Mouse (Mus musculus): Measurements from ENCODE around the gene Rufy1. TPM values are rescaled to one million over a fixed set of nuclear protein-coding genes. Genes with fewer than 3 reads are reported as not detected.

The Rufy1 gene
- polyA plus RNA-seq, 1 experiment from 2014 or later, result 28.0 TPM

DNA sequence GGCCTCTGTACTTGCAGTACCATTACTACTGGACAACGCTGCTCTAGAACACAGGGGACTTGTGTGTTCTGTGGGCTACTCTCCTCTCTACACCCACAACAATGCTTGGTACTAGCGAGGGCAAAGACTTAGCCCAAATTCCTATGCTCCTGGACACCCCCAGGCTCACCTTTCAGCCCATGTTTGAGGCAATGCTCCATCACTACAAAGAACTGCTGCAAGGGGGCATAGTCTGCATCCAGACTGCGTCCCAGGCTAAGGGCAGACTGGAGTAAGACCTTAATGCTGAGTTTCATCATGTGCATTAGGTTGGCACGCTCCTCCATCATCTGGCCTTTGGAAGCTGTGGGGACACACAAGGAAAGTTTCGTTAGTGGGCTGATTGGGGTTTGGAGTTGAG is 9.5 kb downstream of the Rufy1 start:
- Histone ChIP-seq H3K27me3 (no peaks in the 10 kb centered on the region), H3K4me2 (peak overlapping the region; percentile 67), H3K4me1 (peaks cover 7% of the 10 kb centered on the region), H3K9me3 (replicated peaks) (no peaks in the 10 kb centered on the region), H3K27ac (no peak overlapping the region; the same call in none of the 2 replicates), H3K36me3 (ENCODE audit: poor library complexity, severe bottlenecking) (peaks cover 24% of the 10 kb centered on the region), H3K4me3 (peak overlapping the region; percentile 40), H3K9ac (peak overlapping the region; percentile 52; the same call in 1 of the 2 replicates)
- 39% methylated on average over 5 of the region's 5 CpGs for WGBS
- ATAC-seq, result no peak; the same call in 1 of the 2 replicates

DNA sequence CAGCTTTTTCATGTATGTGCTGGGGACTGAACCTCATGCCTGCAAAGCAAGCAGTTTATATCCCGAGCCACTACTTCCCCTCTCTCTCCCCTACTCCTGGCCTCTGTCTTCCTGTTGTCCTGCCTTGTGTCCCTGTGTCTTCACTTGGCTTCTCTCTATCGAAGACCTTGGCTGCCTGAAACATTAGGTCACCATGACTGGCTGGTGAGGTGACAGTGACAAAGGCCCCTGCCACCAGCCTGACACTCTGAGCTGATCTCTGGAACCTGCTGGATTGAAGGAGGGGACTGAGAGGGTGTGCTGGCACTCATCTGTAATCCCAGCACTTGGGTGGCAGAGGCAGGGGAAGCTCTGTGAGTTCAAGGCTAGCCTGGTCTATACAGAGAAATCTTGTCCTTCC is 13.1 kb downstream of the Rufy1 start:
- Histone ChIP-seq H3K4me1 (peaks cover 7% of the 10 kb centered on the region), H3K4me3 (no peak overlapping the region), H3K9me3 (replicated peaks) (no peaks in the 10 kb centered on the region), H3K36me3 (ENCODE audit: poor library complexity, severe bottlenecking) (peaks cover 48% of the 10 kb centered on the region), H3K4me2 (no peak overlapping the region), H3K9ac (no peak overlapping the region), H3K27me3 (no peaks in the 10 kb centered on the region), H3K27ac (no peak overlapping the region)
- 74% methylated on average over 2 of the region's 2 CpGs for WGBS
- no peak for ATAC-seq

DNA sequence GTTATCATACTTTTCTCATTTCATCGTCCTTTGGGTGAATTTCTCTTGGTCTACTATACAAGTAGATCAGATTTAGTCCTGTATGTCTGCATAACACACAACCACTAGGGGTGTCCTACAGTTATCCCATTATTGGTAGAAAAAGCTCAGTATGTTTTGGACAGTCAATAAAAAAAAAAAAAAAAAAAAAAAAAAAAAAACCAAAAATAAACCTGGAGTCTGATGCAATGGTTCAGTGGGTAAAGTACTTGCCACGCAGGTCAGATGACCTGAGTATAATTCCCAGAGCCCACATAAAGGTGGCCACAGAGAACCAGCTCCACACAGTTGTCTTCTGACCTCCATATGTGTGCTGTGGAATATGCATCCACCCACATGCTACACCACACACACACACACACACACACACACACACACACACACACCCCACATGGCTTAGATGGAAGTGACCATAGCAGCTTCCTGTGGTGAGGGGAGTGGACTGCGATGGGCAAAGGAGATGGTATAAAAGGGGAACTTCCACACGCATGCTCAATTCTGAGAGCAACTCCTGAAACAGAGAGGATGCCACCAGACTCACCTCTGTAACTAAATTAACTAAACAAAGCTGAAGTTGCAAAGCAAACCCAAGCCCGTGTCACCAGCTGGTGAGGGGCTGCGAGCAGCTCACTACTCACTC is 15.2 kb downstream of the Rufy1 start:
- no peaks in the 10 kb centered on the region for H3K27me3 ChIP-seq
- no peak overlapping the region for H3K27ac ChIP-seq
- H3K36me3 ChIP-seq (ENCODE audit: poor library complexity, severe bottlenecking), result peaks cover 61% of the 10 kb centered on the region
- no peaks in the 10 kb centered on the region for H3K4me1 ChIP-seq
- H3K4me3 ChIP-seq, result no peak overlapping the region
- no peaks in the 10 kb centered on the region for H3K9me3 ChIP-seq (replicated peaks)
- no peak overlapping the region for H3K9ac ChIP-seq
- H3K4me2 ChIP-seq, result no peak overlapping the region
- no peak for ATAC-seq
- 93% methylated on average over 6 of the region's 6 CpGs for WGBS

DNA sequence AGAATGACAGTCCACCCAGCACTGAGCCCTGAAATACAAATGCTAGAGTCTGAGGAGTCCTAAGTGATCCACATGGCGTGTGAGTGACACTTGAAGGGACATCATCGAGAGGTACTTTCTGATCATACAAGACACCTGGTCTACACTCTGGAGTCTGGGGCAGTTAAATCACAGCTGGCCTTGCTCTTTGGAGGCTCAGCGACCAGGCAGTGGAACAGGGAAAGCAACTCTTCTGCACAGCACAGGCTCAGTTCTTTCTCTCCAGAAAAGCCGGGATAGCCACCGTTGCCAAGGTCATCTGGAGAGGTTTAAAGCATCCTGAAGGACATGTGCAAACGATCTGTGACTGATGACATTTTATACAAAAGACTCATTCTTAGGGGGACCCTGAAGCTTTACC is 23.7 kb downstream of the Rufy1 start:
- H3K36me3 ChIP-seq (ENCODE audit: poor library complexity, severe bottlenecking), result peaks cover 79% of the 10 kb centered on the region
- 81% methylated on average over 6 of the region's 6 CpGs for WGBS

DNA sequence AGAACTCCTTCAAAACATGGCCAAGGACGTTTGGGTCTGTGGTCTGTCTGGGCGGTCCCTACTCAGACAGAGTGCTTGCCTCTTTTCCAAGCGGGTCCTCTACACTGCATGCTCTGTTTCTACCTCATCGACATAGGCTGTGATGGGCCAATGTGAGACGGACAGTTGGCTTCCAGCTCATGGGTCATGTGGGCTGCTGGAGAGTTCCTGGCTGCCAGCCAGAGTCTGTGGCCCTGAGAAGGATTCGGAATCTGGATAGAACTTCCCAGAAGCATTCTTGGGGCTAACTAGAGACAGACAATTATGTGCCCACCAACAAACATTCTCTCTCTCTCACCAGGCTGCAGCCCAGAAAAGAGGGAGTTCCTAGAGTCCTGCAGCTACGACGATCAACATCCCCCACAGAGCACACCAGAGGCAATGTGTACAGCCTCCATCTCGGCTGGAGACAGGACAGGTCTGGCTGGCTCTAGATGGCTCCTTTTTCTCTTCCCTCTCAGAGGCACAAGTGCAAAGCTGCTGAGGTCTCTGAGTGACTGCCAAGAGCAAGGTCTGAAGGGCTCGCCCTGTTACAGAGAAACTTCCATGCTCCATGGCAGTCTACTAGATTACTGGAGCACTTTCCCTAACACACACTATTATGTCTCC is 27.4 kb downstream of the Rufy1 start:
- Histone ChIP-seq H3K36me3 (ENCODE audit: poor library complexity, severe bottlenecking) (peaks cover 82% of the 10 kb centered on the region), H3K27ac (no peak overlapping the region), H3K9ac (no peak overlapping the region), H3K9me3 (replicated peaks) (no peaks in the 10 kb centered on the region), H3K4me1 (no peaks in the 10 kb centered on the region), H3K27me3 (no peaks in the 10 kb centered on the region), H3K4me3 (no peak overlapping the region), H3K4me2 (no peak overlapping the region)
- 83% methylated on average over 10 of the region's 10 CpGs for WGBS
- no peak for ATAC-seq

More for the DNA sequence above, 23.7 kb downstream of the Rufy1 start:
- Histone ChIP-seq H3K27ac (no peak overlapping the region), H3K9me3 (replicated peaks) (no peaks in the 10 kb centered on the region), H3K4me2 (no peak overlapping the region), H3K27me3 (no peaks in the 10 kb centered on the region), H3K9ac (no peak overlapping the region), H3K4me1 (no peaks in the 10 kb centered on the region), H3K4me3 (no peak overlapping the region)
- no peak for ATAC-seq

GRCm38 (mm10) chr11:50402481-50402880 is 28.4 kb downstream of the Rufy1 start:
- Histone ChIP-seq H3K27me3 (no peaks in the 10 kb centered on the region), H3K36me3 (ENCODE audit: poor library complexity, severe bottlenecking) (peaks cover 89% of the 10 kb centered on the region), H3K27ac (no peak overlapping the region), H3K4me3 (no peak overlapping the region), H3K9ac (no peak overlapping the region), H3K4me1 (no peaks in the 10 kb centered on the region), H3K9me3 (replicated peaks) (no peaks in the 10 kb centered on the region), H3K4me2 (no peak overlapping the region)
- WGBS, result 96% methylated on average over 3 of the region's 3 CpGs
- ATAC-seq, result no peak

DNA sequence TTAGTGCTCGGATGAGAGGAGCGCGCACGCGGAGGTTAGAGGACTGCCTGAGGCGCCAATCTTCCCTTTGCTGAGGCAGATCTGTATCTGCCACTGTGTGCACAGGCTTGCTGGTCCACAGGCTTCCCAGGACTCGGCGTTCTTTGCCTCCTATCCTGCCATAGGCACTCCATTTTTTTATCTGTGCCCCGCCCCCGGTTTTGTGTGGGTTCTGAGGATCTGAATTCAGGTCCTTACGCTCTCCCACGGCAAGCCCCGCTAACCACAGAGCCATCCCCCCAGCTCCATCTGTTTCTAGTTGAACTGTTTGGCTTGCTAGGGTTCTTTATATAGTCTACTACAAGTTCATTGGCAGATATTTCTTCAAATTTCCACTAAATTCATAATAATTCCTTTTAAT is 32.1 kb downstream of the Rufy1 start:
- H3K4me1 ChIP-seq, result no peaks in the 10 kb centered on the region
- no peak overlapping the region for H3K9ac ChIP-seq
- H3K9me3 ChIP-seq (replicated peaks), result no peaks in the 10 kb centered on the region
- ATAC-seq, result no peak
- H3K27me3 ChIP-seq, result no peaks in the 10 kb centered on the region
- 92% methylated on average over 13 of the region's 13 CpGs for WGBS
- no peak overlapping the region for H3K4me3 ChIP-seq
- H3K36me3 ChIP-seq (ENCODE audit: poor library complexity, severe bottlenecking), result peaks cover 89% of the 10 kb centered on the region
- no peak overlapping the region for H3K4me2 ChIP-seq
- no peak overlapping the region for H3K27ac ChIP-seq

DNA sequence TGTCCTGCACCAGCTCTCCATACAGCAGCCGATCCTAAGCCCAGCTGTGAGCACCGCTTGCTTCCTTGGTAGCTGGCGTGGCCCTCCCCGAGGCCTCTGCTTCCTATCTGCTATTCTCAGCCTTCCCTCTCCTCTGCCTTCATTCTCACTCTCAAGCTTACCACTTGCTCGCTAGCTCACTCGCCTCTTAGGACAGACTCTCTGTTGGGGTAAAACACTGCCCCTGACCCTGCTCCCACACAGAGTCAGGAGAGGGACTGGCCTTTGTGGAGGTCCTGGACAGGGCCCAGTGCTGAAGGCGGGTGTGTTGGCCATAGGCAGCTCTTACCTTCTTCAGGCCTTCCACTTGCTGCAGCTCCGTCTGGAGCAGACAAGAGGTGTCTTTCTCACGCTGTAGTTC is 33.6 kb downstream of the Rufy1 start:
- ATAC-seq, result no peak
- peaks cover 91% of the 10 kb centered on the region for H3K36me3 ChIP-seq (ENCODE audit: poor library complexity, severe bottlenecking)
- no peak overlapping the region for H3K27ac ChIP-seq
- WGBS, result 89% methylated on average over 9 of the region's 9 CpGs
- no peaks in the 10 kb centered on the region for H3K27me3 ChIP-seq
- no peak overlapping the region for H3K4me2 ChIP-seq
- H3K4me3 ChIP-seq, result no peak overlapping the region
- no peaks in the 10 kb centered on the region for H3K9me3 ChIP-seq (replicated peaks)
- H3K9ac ChIP-seq, result no peak overlapping the region
- no peaks in the 10 kb centered on the region for H3K4me1 ChIP-seq

DNA sequence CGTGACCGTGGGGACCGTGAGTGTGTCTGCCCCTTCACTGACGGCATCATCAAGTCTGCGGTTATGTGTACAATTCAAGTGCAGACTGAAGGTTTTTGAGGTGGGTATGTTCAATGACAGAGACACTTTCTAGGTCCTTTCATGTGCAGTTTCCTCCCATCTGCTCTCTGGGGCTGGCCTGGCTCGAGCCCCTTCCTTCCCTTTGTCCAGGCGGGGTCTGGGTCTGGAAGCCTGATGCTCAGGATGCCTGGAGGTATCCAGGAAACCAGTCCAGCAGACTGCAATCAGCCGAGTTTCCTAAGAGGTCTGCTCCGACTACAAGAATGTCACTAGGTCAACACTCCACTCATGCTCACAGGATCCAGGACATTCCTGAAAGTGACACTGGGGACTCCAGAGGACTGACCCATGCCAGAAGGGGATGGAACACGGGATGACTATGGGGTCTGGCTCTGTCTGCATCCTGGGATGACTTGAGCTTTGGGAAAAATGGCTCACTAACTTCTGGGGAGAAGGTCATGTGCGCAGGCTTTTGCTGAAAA is 34.1 kb downstream of the Rufy1 start:
- Histone ChIP-seq H3K9me3 (replicated peaks) (no peaks in the 10 kb centered on the region), H3K27ac (no peak overlapping the region), H3K9ac (no peak overlapping the region), H3K36me3 (ENCODE audit: poor library complexity, severe bottlenecking) (peaks cover 91% of the 10 kb centered on the region), H3K4me3 (no peak overlapping the region), H3K27me3 (no peaks in the 10 kb centered on the region), H3K4me2 (no peak overlapping the region), H3K4me1 (no peaks in the 10 kb centered on the region)
- 85% methylated on average over 11 of the region's 11 CpGs for WGBS
- no peak for ATAC-seq

- Histone ChIP-seq H3K4me1 (no peaks in the 10 kb centered on the region), H3K36me3 (ENCODE audit: poor library complexity, severe bottlenecking) (peaks cover 85% of the 10 kb centered on the region), H3K4me2 (no peak overlapping the region), H3K9ac (no peak overlapping the region), H3K4me3 (no peak overlapping the region), H3K9me3 (replicated peaks) (no peaks in the 10 kb centered on the region), H3K27ac (no peak overlapping the region), H3K27me3 (no peaks in the 10 kb centered on the region)
- 92% methylated on average over 7 of the region's 7 CpGs for WGBS
- ATAC-seq, result no peak
Observed at GRCm38 (mm10) chr11:50394731-50395130, 36.2 kb downstream of the Rufy1 start.

GRCm38 (mm10) chr11:50393306-50393705 is 37.6 kb downstream of the Rufy1 start:
- 88% methylated on average over 6 of the region's 6 CpGs for WGBS

DNA sequence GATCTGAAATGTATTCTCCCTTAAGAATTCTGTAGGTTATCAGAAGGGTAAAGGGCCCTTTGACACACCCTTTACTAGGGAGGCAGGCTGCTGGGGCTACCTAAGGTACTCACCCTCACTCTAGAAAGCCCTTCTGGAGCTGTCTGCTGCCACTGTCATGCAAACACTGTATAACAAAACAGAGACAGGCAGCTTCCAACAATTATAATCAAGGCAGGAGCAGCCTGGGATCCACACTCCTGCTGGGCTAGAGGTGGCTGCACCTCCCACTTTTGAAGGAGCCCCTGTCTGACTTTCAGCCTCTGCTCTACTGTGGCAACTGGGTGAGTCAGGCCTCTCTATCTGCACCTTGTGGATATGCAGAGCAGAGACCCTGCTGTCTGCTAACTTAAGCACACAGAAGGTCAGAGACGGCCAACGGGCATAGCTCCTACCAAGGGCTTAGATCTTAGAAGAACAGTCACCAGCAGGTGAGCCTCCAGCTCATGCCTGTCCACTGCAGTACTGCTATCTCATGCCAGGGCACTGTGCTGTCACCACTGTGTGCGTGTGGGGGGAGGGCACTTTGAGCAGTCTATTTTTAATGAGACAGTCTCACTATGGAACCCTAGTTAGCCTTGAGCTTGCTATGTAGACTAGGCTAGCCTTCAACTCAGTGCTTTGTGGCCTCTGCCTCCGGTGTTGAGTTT is 39.5 kb downstream of the Rufy1 start:
- Histone ChIP-seq H3K36me3 (ENCODE audit: poor library complexity, severe bottlenecking) (peaks cover 84% of the 10 kb centered on the region), H3K4me2 (no peak overlapping the region), H3K27me3 (no peaks in the 10 kb centered on the region), H3K9ac (no peak overlapping the region), H3K4me3 (no peak overlapping the region), H3K4me1 (no peaks in the 10 kb centered on the region), H3K9me3 (replicated peaks) (no peaks in the 10 kb centered on the region), H3K27ac (no peak overlapping the region)
- no peak for ATAC-seq
- 92% methylated on average over 4 of the region's 4 CpGs for WGBS

More at GRCm38 (mm10) chr11:50393306-50393705, 37.6 kb downstream of the Rufy1 start:
- peaks cover 84% of the 10 kb centered on the region for H3K36me3 ChIP-seq (ENCODE audit: poor library complexity, severe bottlenecking)
- H3K9ac ChIP-seq, result no peak overlapping the region
- no peak overlapping the region for H3K27ac ChIP-seq
- no peaks in the 10 kb centered on the region for H3K4me1 ChIP-seq
- no peaks in the 10 kb centered on the region for H3K9me3 ChIP-seq (replicated peaks)
- H3K4me2 ChIP-seq, result no peak overlapping the region
- no peak for ATAC-seq
- H3K4me3 ChIP-seq, result no peak overlapping the region
- no peaks in the 10 kb centered on the region for H3K27me3 ChIP-seq

All from forebrain, embryonic 13.5 days (tissue).